Mouse (Mus musculus) right cerebral cortex, adult 2 months (tissue): Measurements from ENCODE around the gene Ccdc85c.

Experiments
- DNase-seq, 2 experiments: peaks; one replicate each; pipeline ENCODE4 v3.0.0; 2021 to 2022; ENCODE audit warnings: low spot score in 2 of 2

The Ccdc85c gene

DNA sequence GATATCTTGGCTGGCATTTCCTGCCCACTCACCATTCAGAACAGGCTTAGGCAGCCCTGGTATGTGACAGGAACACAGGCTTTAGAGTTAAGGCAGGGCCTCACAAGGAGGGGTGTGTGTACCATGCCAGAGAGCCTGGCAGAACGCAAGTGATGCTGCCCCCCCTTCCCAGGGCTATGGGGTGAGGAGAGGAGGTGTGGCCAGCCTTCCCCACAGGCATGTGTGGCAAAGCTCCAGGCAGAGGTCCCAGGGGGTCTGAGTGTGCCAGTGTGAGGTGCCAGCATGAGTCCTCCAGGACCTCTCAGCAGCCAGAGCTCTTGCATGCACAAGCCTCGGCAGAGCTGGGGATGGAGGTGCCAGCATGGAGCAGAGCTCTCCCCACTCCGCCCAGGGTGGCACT, 19.4 kb upstream of the Ccdc85c start:
- DNase-seq, result no peak

DNA sequence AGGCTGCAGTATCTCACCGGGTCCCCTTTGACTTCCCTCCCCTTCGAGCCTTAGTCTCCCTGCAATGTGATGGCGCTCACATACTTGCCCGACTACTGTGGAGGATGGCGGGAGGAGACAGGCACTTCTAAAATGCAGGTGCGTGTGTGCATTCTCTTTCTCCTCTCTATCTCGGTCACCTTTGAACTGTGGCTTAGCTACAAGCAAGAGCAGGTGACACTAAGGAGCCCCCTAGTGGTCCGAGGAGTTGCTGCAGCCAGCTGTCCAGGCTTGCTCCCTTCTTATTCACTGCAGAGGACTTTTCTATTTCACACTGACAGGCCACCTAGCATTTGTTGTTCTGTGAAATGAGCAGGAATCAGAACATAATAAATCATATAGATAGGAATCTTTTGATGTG, 17.7 kb upstream of the Ccdc85c start:
- peak; percentile 74 to 81 for DNase-seq

GRCm38 (mm10) chr12:108292419-108292818, 17.2 kb upstream of the Ccdc85c start:
- no peak for DNase-seq

DNA sequence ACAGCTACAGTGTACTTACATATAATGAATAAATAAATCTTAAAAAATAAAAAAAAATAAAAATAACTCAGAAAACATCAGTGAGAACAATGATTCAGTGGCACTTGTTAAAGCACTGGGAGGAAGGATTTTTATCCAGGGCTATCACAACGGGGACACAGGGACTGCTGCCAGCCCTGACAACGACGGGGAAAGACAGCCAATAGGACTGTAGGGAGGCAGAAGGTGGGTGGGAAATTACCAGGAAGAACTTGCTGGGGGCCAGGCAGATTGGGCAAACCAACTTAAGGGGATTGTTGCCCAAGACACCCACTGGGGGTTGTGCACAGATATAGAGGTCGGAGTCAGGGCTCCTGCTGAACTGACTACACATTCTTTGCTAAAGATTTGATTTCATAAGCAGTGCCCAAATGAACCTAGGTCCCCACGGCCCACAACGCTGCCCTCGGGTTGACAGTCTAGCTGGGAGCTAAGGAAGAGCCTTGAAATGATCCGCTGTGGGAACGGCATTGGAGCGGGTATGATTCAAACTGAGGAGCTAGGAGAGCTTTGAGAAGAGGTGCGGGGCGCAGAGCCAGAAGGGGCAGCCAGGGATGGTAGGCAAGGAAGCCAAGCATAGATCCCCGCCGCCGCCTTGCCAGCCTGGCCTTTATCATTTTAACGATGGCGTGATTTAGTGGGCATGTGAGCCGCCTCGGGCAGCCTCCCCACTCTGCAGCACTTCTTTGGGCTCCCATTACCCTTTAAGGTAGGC, 13.1 kb upstream of the Ccdc85c start:
- no peak for DNase-seq

- no peak for DNase-seq
Measured at GRCm38 (mm10) chr12:108287011-108287410, 11.8 kb upstream of the Ccdc85c start.

DNA sequence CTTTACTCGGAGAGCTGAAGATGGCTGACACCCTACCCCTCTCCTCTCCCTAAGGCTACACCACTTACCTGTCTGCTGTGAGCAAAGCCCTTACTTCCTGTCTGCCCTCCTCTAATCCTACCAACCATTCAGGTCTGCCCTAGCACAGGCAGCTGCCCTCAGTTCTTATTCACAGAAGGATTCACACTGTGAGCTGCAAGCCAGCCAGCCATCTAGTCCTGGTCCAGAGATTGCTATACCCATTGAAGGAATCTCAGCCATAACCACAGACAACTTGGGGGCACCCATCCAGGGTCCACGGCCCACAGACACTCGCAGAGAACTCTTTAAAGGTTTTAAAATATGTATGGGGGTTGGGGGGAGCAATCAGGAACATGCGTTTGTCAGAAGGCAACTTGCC, 11.2 kb upstream of the Ccdc85c start:
- no peak for DNase-seq

GRCm38 (mm10) chr12:108285225-108286011, 10.2 kb upstream of the Ccdc85c start:
- DNase-seq, result no peak

DNA sequence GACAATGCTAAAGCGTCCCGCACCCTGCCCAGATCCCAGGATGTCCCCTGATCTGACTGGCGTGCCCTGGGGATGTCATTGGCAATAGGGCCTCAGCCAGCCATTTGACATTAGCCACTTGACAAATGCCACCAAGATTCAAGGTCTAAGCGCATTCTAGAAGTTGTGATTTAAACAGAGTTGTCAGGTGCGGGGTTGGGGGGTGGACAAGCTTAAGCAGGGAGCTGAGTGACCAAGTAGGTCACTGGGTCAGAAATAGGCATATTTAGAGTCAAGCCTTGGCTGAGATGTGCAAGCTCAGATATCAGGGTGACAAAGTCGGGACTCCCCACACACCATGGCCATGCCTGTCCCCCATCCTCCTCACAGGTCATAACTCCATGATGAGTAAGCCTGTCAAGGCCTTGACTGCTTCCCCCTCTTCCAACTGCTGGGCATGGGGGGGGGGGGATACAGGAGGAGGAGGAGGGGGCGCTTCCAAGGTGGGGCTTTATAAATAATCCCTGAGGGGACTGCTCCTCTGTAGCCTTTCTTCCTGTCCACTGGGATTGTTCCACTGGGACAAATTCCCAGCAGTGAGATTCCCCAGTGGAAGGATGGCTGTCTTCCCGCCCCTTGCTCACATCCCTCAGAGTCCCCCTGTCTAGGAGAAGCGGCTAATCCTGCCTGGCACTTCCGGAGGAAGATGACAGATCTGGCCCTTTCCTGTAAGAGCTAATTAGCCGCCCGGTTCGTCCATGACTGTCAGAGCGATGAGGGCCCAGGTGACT, 9.4 kb upstream of the Ccdc85c start:
- DNase-seq, result no peak

- no peak for DNase-seq
Measured at GRCm38 (mm10) chr12:108278221-108278918, 3.1 kb upstream of the Ccdc85c start.

DNA sequence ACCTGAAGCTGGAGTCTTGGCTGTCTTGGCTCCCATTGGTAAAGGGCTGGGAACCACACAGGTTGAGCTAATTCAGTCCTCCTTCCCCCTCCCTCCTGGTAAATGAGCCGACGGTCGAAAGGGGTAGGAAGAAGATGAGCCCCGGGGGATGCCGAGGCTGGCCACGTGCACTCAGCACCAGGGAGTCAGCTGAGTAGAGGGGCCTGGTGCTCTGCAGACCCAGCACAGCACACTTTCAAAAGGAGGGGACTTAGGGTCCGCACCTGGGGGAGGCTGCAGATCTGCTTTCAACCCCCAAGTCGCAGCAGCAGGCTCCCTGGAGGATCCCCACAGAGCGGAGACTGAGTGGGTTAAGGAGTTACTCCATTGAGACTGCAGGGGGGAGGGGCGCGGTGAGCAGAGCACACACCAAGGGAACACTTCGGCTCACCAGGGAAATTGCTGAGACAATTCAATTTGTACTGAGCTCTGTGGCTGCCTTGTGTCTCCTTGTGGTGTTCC, 2.2 kb upstream of the Ccdc85c start:
- DNase-seq, result no peak

DNA sequence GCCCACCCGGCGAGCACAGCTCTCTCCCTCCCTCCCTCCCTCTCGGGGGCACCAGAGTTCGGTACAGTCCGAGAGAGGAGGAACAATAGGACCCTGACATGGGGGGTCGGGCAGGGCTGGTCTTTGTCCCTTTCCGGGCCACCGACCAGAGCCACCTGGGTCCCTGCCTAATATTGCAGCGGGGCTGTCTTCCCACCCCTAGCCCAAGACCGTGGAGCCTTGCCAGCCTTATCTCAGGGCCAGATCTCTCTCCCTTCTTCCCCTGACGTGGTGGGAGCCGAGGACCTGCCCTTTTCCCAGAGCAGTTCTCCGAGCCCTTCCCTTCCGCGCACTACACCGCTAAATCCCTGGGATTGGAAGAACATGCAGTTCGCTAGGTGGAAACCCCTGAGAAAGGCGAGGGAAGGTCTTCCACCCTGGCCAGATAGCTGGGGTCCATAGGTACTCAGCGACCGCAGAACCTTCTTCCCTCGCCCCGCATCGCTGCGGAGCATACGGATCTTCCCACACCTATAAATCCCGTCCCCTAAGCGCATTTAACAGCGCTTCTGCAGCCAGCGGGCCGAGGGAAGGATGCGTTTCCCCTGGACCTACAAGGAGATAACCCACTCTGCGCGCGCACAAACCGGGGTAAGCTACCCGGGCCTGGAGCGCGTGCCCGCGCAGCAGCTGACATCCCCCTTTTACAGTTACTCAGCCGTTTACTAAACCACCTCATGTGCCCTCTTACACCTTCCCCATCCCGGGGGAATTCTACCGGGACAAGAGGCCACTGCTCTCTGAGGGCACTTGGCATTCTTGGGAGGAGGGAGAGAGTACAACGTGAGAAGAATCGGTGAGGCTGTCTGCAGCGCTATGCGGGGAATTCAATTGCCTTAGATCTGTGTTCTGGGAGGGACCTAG, 946 bp upstream of the Ccdc85c start:
- DNase-seq, result peak; percentile 46 to 62

DNA sequence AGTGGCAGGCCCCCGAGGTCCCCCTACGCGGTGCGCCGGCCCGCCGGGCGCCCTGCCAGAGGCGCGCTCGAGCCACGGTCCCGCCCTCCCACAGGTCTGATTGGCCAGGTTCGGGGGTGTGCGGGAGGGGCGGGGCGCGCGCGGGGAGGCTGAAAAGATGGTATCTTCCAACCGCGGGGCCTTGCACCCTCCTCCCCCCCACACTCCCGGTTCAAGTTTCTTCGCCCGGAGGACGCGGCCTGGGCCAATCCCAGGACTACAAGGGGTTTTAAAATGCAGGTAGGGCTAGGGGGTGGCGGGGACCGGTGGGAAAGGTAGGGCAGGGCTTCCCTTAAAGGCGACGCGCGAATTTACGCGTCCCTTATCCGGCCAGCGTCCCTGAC, 274 bp upstream of the Ccdc85c start:
- peak; percentile 93 to 94 for DNase-seq

DNA sequence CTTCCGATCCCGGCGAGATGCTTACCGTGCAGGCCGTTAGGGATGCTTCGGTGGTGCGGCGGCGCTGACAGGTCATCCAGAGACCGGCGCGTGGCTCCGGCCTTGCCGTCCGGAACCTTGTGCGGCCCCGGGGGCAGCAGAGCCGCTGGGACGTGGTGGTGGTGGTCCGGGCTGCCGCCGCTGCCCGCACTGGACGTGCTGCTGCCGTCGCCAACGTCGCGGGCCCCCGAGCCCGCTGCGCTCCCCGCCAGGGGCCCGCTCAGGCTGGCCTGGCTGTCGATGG, 971 bp downstream of the Ccdc85c start:
- DNase-seq, result no peak

DNA sequence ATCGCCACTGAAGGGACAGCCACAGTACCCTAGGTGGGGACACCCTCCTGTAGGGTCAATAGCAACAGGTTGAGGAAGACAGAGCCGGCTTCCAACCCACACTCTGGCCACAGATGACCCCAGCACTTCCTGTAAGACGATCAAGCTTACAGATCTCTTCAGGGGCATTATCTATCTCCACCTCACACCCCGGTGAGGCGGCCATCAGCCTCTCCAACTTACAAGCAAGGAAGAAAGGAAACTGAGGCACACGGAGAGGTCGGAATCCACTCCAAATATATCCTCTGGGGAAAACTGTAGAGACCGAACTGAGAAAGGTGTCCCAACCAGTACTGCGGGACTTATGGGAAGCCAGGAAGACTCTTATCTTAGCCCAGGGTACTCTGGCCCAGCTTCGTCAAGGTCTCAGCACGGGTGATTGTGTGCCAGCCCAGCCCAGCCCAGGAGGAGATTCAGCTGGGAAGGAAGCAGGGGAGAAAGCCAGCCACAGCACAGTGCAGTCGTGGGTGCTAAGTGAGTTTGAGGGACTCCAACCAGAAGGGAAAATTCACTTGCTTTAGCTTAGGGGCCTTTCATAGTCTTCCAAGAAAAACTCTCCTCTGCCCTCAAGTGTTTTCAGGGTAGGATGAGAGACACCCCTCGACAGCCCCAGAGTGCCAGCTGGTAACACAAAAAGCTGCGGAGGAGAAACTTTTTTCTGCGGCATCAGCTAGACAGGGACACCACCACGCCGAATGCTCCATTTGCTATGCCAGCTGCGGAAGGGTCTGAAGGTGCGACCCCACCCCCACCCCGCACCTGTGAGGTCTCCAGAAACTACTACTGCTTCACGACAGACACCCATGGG, 1.5 kb downstream of the Ccdc85c start:
- DNase-seq, result no peak

GRCm38 (mm10) chr12:108272143-108272635, 3.0 kb downstream of the Ccdc85c start:
- no peak for DNase-seq

GRCm38 (mm10) chr12:108271351-108272142, 3.7 kb downstream of the Ccdc85c start:
- DNase-seq, result no peak

DNA sequence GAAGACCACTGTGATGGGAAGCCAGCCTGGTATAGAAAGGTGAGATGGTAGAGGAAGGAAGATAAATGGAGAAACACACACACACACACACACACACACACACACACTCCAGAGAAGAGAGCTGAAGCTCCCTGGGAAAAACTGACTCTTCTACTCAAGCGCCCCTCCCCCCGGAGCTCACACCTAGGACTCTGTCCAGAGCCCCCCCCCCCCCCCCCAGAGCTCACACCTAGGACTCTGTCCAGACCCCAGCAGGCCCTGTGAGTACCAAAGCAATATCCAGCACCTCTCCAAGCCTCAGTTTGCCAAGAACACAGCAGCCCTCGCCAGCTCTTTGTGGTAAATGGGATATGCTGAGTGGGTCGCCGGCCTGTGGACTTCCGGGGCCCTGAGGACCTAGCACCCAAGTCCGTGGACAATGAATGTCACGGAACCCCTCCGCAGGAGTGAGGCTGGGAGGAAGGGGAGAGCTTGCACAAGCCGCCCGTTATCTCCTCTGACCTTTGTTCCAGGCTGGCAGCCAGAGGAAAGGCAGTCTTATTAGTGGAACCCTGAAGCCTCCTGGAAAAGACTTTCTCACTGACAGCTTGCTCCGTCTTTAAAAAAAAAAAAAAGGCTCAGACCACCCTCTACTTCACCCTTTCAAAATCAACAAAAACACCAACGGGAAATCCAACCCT, 4.8 kb downstream of the Ccdc85c start:
- no peak for DNase-seq

DNA sequence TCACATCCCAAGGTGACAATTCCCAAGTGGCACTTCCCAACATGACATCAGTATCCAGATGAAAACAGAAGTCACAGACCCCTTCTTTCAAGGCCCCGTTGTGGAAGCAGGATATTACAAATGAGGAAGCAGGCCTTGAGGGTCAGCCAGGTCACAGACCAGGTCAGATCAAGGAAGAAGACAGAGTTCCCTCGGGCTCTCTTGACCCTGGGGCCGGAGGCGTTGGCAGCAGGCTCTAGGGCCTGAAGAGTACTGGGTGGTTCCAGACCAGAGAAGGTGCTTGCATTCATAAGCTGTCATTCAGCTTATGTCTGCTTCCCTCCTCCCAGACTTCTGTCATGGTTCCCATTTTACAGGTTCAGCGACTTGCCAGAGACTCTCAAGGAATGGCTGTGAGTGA, 5.5 kb downstream of the Ccdc85c start:
- DNase-seq, result no peak
